Mouse (Mus musculus): ENCODE measurements around the gene 1110008P14Rik. TPM values are rescaled to one million over a fixed set of nuclear protein-coding genes. Genes with fewer than 3 reads are reported as not detected.

1110008P14Rik gene
- total and polyA plus RNA-seq, 3 experiments, result 26.5 to 61.9 (median 61.4) TPM

GRCm38 (mm10) chr2:32353836-32354235 lies 27.9 kb downstream of the 1110008P14Rik start:
- no peak for DNase-seq (ENCODE audit: low spot score)
- TF ChIP-seq CTCF (IDR thresholded peaks at IDR 0.05; ENCODE audit: low read depth, low read length), result no peak
- no peak for TF ChIP-seq POLR2AphosphoS5 (IDR thresholded peaks at IDR 0.05; ENCODE audit: insufficient replicate concordance, low read depth, low read length)
- TF ChIP-seq GATA2 (IDR thresholded peaks at IDR 0.05; ENCODE audit: borderline replicate concordance, low read depth, low read length), result no peak
- peaks cover 38% of the 10 kb centered on the region for H3K4me1 ChIP-seq (ENCODE audit: insufficient read depth, low read depth, low read length)
- ATAC-seq (ENCODE audit: extremely low read depth, insufficient number of reproducible peaks, low FRiP score, poor library complexity, severe bottlenecking), result no peak
- peaks cover 72% of the 10 kb centered on the region for H3K27me3 ChIP-seq (ENCODE audit: insufficient read depth, low read length)
- H3K9me3 ChIP-seq (replicated peaks), result no peaks in the 10 kb centered on the region
- no peaks in the 10 kb centered on the region for H3K36me3 ChIP-seq (replicated peaks)
- no peak overlapping the region; the same call in 1 of the 2 replicates for H3K4me3 ChIP-seq (ENCODE audit: low read depth, low read length)

- Histone ChIP-seq H3K27me3 (ENCODE audit: insufficient read depth, low read length) (peaks cover 73% of the 10 kb centered on the region), H3K36me3 (replicated peaks) (no peaks in the 10 kb centered on the region), H3K4me1 (ENCODE audit: insufficient read depth, low read depth, low read length) (peaks cover 35% of the 10 kb centered on the region), H3K9me3 (replicated peaks) (no peaks in the 10 kb centered on the region), H3K4me3 (ENCODE audit: low read depth, low read length) (peak within 1 kb of the TSS; percentile 68; the same call in 1 of the 2 replicates)
- DNase-seq (ENCODE audit: low spot score), result peak; percentile 84
- ATAC-seq (ENCODE audit: extremely low read depth, insufficient number of reproducible peaks, low FRiP score, poor library complexity, severe bottlenecking), result no peak
- TF ChIP-seq CTCF (IDR thresholded peaks at IDR 0.05; ENCODE audit: low read depth, low read length) (peak; percentile 83), GATA1 (IDR thresholded peaks at IDR 0.05; ENCODE audit: borderline replicate concordance, low read length) (no peak)
Observed at GRCm38 (mm10) chr2:32353007-32353542, 28.7 kb downstream of the 1110008P14Rik start, which contains the start of gene Dnm1. Dnm1 (minus strand) TSS chr2:32353338.

GRCm38 (mm10) chr2:32352151-32353006 lies 29.4 kb downstream of the 1110008P14Rik start, which contains the start of gene Ciz1:
Ciz1 (plus strand) TSS chr2:32352327.
- no peak for TF ChIP-seq GATA1 (IDR thresholded peaks at IDR 0.05; ENCODE audit: borderline replicate concordance, low read length)
- peaks cover 73% of the 10 kb centered on the region for H3K27me3 ChIP-seq (ENCODE audit: insufficient read depth, low read length)
- peaks cover 32% of the 10 kb centered on the region for H3K4me1 ChIP-seq (ENCODE audit: insufficient read depth, low read depth, low read length)
- no peak for DNase-seq (ENCODE audit: low spot score)
- H3K9me3 ChIP-seq (replicated peaks), result no peaks in the 10 kb centered on the region
- H3K4me3 ChIP-seq (ENCODE audit: low read depth, low read length), result peak within 1 kb of the TSS; percentile 68; the same call in 1 of the 2 replicates
- ATAC-seq (ENCODE audit: extremely low read depth, insufficient number of reproducible peaks, low FRiP score, poor library complexity, severe bottlenecking), result no peak
- no peaks in the 10 kb centered on the region for H3K36me3 ChIP-seq (replicated peaks)

- no peak for DNase-seq (ENCODE audit: low spot score)
- no peak for ATAC-seq (ENCODE audit: extremely low read depth, insufficient number of reproducible peaks, low FRiP score, poor library complexity, severe bottlenecking)
Observed at GRCm38 (mm10) chr2:32351471-32351961, 30.2 kb downstream of the 1110008P14Rik start.

GRCm38 (mm10) chr2:32350471-32351051 lies 31.2 kb downstream of the 1110008P14Rik start:
- no peaks in the 10 kb centered on the region for H3K36me3 ChIP-seq (replicated peaks)
- ATAC-seq (ENCODE audit: extremely low read depth, insufficient number of reproducible peaks, low FRiP score, poor library complexity, severe bottlenecking), result no peak
- no peak for DNase-seq (ENCODE audit: low spot score)
- TF ChIP-seq CTCF (IDR thresholded peaks at IDR 0.05; ENCODE audit: low read depth, low read length) (no peak), TAL1 (conservative IDR thresholded peaks at IDR 0.05; ENCODE audit: low read depth, low read length) (no peak), POLR2AphosphoS5 (IDR thresholded peaks at IDR 0.05; ENCODE audit: insufficient replicate concordance, low read depth, low read length) (no peak), GATA1 (IDR thresholded peaks at IDR 0.05; ENCODE audit: borderline replicate concordance, low read length) (no peak), GATA2 (IDR thresholded peaks at IDR 0.05; ENCODE audit: borderline replicate concordance, low read depth, low read length) (no peak)
- peaks cover 66% of the 10 kb centered on the region for H3K27me3 ChIP-seq (ENCODE audit: insufficient read depth, low read length)
- peaks cover 29% of the 10 kb centered on the region for H3K4me1 ChIP-seq (ENCODE audit: insufficient read depth, low read depth, low read length)
- H3K4me3 ChIP-seq (ENCODE audit: low read depth, low read length), result no peak overlapping the region
- H3K9me3 ChIP-seq (replicated peaks), result no peaks in the 10 kb centered on the region

More at GRCm38 (mm10) chr2:32351471-32351961, 30.2 kb downstream of the 1110008P14Rik start:
- Histone ChIP-seq H3K36me3 (replicated peaks) (no peaks in the 10 kb centered on the region), H3K4me3 (ENCODE audit: low read depth, low read length) (no peak overlapping the region), H3K9me3 (replicated peaks) (no peaks in the 10 kb centered on the region), H3K27me3 (ENCODE audit: insufficient read depth, low read length) (peaks cover 73% of the 10 kb centered on the region), H3K4me1 (ENCODE audit: insufficient read depth, low read depth, low read length) (peaks cover 29% of the 10 kb centered on the region)
- no peak for TF ChIP-seq POLR2AphosphoS5 (IDR thresholded peaks at IDR 0.05; ENCODE audit: insufficient replicate concordance, low read depth, low read length)
- no peak for TF ChIP-seq GATA1 (IDR thresholded peaks at IDR 0.05; ENCODE audit: borderline replicate concordance, low read length)

GRCm38 (mm10) chr2:32349625-32350255 lies 32.0 kb downstream of the 1110008P14Rik start:
- ATAC-seq (ENCODE audit: extremely low read depth, insufficient number of reproducible peaks, low FRiP score, poor library complexity, severe bottlenecking), result no peak
- TF ChIP-seq CTCF (IDR thresholded peaks at IDR 0.05; ENCODE audit: low read depth, low read length), result no peak
- TF ChIP-seq TAL1 (conservative IDR thresholded peaks at IDR 0.05; ENCODE audit: low read depth, low read length), result no peak
- no peak for TF ChIP-seq POLR2AphosphoS5 (IDR thresholded peaks at IDR 0.05; ENCODE audit: insufficient replicate concordance, low read depth, low read length)
- no peak for TF ChIP-seq GATA1 (IDR thresholded peaks at IDR 0.05; ENCODE audit: borderline replicate concordance, low read length)
- no peak for TF ChIP-seq GATA2 (IDR thresholded peaks at IDR 0.05; ENCODE audit: borderline replicate concordance, low read depth, low read length)
- Histone ChIP-seq H3K9me3 (replicated peaks) (no peaks in the 10 kb centered on the region), H3K36me3 (replicated peaks) (no peaks in the 10 kb centered on the region), H3K4me1 (ENCODE audit: insufficient read depth, low read depth, low read length) (peaks cover 29% of the 10 kb centered on the region), H3K4me3 (ENCODE audit: low read depth, low read length) (no peak overlapping the region), H3K27me3 (ENCODE audit: insufficient read depth, low read length) (peaks cover 71% of the 10 kb centered on the region)
- no peak for DNase-seq (ENCODE audit: low spot score)

Measured in G1E (cell line).